Mouse (Mus musculus) cerebellum, adult 2 months (tissue): ENCODE results near the gene Sik2.

Experiments used
- CTCF ChIP-seq: fragments of 200-500 bp; IDR thresholded peaks from 2 replicates; pipeline ENCODE4 v1.5.1; 2011; ENCODE audit warnings: low read depth, mild to moderate bottlenecking, control low read depth, low read length, moderate library complexity, borderline replicate concordance; ENCODE audit not compliant: insufficient read depth
- POLR2A ChIP-seq: fragments of 200-500 bp; IDR thresholded peaks from 2 replicates; pipeline ENCODE4 v1.6.1; 2011; ENCODE audit warnings: low read length, control low read depth, borderline replicate concordance; ENCODE audit not compliant: insufficient read depth

DNA sequence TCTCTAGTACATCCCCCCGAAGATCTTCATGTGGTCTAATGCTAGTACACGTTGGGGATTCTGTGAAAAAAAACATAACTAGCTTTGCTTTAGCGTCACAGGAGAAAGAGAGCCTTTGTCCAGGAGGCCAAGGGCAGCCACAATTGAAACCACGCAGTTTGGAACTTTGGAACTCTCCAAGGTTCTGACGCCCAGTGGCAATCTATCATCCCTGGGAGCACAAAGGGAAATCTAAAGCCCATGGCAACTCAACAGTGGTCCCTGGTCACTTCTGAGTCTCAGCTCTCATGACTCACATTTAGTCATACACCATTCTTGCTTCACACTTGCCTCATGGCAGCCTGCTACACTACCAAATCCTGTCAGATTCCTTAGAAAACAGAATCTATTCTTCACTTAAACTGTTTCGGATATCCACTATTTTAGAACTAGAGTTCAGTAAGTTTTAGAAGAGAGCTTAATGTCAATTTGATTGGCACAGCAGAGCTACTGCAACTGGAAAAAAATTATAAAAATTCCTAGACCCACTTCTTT lies 50.9 kb downstream of the Sik2 start:
- TF ChIP-seq POLR2A: no peak
- TF ChIP-seq CTCF: no peak
